Mouse (Mus musculus) forebrain, embryonic 10.5 days (tissue): ENCODE measurements around the gene Kcnd3. TPM values are rescaled to one million over a fixed set of nuclear protein-coding genes. Genes with fewer than 3 reads are reported as not detected.

Experiments used
- DNase-seq: peaks from one replicate; pipeline ENCODE4 v3.0.0-alpha.2; 2017; ENCODE audit warnings: low spot score; ENCODE audit errors: extremely low spot score
- H3K27ac ChIP-seq: fragments of 300-500 bp; sonication (generic); 2 replicates; pipeline ENCODE4 v1.5.1; 2016; ENCODE audit warnings: mild to moderate bottlenecking
- H3K27me3 ChIP-seq: fragments of 300-500 bp; sonication (generic); 2 replicates; pipeline ENCODE4 v1.6.1; 2016; ENCODE audit warnings: mild to moderate bottlenecking; ENCODE audit not compliant: poor library complexity, severe bottlenecking
- H3K36me3 ChIP-seq: fragments of 300-500 bp; sonication (generic); replicated peaks from 2 replicates; pipeline ENCODE4 v1.6.1; 2016; ENCODE audit warnings: mild to moderate bottlenecking, moderate library complexity
- H3K4me1 ChIP-seq: fragments of 300-500 bp; sonication (generic); 2 replicates; pipeline ENCODE4 v1.6.1; 2016
- H3K4me3 ChIP-seq: fragments of 300-500 bp; sonication (generic); 2 replicates; pipeline ENCODE4 v1.5.1; 2016; ENCODE audit warnings: mild to moderate bottlenecking, moderate library complexity
- H3K9me3 ChIP-seq: fragments of 300-500 bp; sonication (generic); 2 replicates; pipeline ENCODE4 v1.6.1; 2016; ENCODE audit warnings: mild to moderate bottlenecking, moderate library complexity
- WGBS: fragments of 180-500 bp; shearing (Covaris S2); methylation state at CpG from one replicate; pipeline ENCODE4 v1.1.7; 2016; 5-methylcytosine and 5-hydroxymethylcytosine counted together
- polyA plus RNA-seq: library from polyadenylated mRNA; unstranded; fragments of >200 nt; fragmentation: Nextera tagmentation; extraction: Ambion mirVana; gene quantifications from 2 replicates; pipeline ENCODE4 v1.2.1, GENCODE M21; 2016

Kcnd3 gene
- 0.21 and 0.31 TPM in 2 replicates for polyA plus RNA-seq

DNA sequence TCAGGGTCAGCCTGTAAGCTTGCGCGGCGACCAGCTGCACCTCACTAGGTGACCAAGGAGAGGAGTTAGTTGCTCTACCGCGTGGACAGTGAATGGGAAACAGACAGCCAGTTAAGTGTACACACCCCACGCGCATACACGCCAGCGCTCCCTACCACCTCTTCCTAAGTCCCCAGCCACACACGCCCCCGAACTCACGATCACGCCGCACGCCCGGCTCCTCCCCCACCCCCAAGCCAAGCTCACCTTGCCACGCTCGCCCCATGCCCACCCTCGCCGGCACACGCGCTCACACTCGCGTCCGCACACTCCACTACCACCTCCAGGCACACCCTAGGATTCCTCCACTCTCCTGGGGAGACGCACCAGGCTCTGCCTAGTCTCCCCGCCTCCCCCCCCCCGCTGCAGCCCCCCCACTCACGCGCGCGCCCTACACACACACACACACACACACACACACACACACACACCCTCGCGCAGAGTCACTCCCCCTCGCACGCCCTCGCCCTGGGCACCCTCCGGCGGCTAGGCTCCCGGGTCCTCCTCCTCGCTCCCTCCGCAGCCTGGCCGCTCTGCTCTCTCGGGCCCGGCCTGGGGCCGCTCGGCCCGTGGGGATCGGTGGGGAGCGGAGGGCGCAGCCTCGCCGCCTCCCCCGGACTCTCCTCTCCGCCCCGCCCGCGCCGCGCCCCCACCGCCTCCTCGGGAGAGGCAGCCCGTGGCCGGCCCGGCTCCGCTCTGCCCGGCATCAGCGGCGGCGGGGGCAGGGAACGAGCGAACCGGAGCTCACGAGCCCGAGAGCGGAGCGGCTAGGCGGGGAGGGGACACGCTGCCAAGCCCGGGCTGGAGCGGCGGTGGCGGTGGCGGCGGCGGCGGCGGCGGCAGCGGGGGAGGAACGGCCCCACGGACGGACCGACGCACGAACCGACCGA lies at the start of gene Kcnd3:
Kcnd3 (plus strand) TSS at position 704 of the 929 bp plus-strand sequence.
- H3K4me1 ChIP-seq: peaks cover 34% of the 10 kb centered on the region
- H3K9me3 ChIP-seq: no peaks in the 10 kb centered on the region
- peaks cover 80% of the 10 kb centered on the region for H3K27me3 ChIP-seq
- H3K27ac ChIP-seq: peak within 1 kb of the TSS; percentile 84
- 1% methylated on average over 79 of the region's 98 CpGs for WGBS
- no peaks in the 10 kb centered on the region for H3K36me3 ChIP-seq
- H3K4me3 ChIP-seq: peak within 1 kb of the TSS; percentile 76
- peak; percentile 42 for DNase-seq

DNA sequence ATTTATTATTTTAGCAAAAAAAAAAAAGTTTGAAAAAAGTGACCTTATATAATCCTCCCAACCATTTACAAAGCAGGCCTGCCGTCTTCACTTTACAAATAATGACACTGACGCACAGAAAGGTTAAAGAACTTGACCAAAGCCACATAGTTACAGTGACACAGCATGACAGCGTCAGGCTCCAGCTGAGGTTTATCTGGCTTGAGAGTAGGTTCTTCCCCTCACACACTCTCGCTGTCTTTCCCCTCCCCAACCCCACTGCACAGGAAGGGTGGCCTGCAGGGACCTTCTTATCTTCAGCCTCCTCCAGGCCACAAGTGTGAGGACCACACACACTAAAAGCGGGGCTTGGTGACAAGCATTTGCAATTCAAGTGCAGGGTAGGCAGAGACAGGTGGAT lies 49.5 kb upstream of the Kcnd3 start:
- no peak for DNase-seq
- 82% methylated on average over 5 of the region's 5 CpGs for WGBS
- Histone ChIP-seq H3K36me3 (no peaks in the 10 kb centered on the region), H3K9me3 (no peaks in the 10 kb centered on the region), H3K27me3 (no peaks in the 10 kb centered on the region), H3K4me1 (peaks cover 12% of the 10 kb centered on the region), H3K4me3 (no peak overlapping the region), H3K27ac (no peak overlapping the region)

- peak; percentile 21 for DNase-seq
- WGBS: 68% methylated on average over 5 of the region's 5 CpGs
Observed at GRCm38 (mm10) chr3:105403410-105404076, 48.6 kb upstream of the Kcnd3 start.

DNA sequence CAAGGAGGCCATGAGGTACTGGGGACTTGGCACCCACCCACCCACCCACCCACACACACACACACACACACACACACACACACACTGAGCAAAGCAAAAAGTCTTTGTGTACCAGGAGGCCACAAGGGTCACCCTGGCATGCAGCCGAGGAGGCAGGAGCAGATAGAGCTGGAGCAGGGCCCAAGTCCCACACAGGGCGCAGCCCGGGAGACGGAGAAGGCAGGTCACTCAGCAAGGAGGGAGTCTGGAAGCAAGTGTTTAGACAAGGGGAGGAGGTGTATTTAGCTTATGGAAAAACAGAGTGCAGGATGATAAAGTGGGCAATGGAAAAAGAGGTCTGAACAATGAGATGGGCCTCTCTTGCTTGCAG lies 48.1 kb upstream of the Kcnd3 start:
- Histone ChIP-seq H3K4me3 (no peak overlapping the region), H3K9me3 (no peaks in the 10 kb centered on the region), H3K27me3 (no peaks in the 10 kb centered on the region), H3K4me1 (peaks cover 24% of the 10 kb centered on the region), H3K36me3 (no peaks in the 10 kb centered on the region), H3K27ac (0 out of 2 replicates have a peak overlapping the region, but pooled peaks have one; percentile 35)
- no peak for DNase-seq
- WGBS: 89% methylated on average over 4 of the region's 4 CpGs

More at GRCm38 (mm10) chr3:105403410-105404076, 48.6 kb upstream of the Kcnd3 start:
- no peak overlapping the region for H3K4me3 ChIP-seq
- no peaks in the 10 kb centered on the region for H3K36me3 ChIP-seq
- 0 out of 2 replicates have a peak overlapping the region, but pooled peaks have one; percentile 35 for H3K27ac ChIP-seq
- no peaks in the 10 kb centered on the region for H3K9me3 ChIP-seq
- H3K27me3 ChIP-seq: no peaks in the 10 kb centered on the region
- H3K4me1 ChIP-seq: peaks cover 20% of the 10 kb centered on the region

DNA sequence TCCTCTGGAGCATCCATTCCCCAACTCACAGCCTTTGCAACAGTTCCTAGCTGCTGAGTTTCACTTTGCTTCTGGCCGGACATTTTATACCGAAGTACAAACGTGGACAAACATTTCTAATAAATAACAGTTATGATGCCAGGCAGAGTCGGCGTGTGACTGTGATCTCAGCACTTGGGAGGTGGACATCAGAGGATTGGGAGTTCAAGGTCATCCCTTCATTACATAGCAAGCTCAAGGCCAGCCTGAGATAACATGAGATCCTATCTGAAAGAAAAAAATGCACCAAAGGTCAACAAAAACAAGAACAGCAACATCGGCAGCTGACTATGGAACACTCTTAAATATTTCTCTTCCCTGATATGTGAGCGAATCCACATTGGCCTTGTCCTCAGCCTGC lies 46.6 kb upstream of the Kcnd3 start:
- WGBS: 91% methylated on average over 7 of the region's 7 CpGs
- no peaks in the 10 kb centered on the region for H3K27me3 ChIP-seq

DNA sequence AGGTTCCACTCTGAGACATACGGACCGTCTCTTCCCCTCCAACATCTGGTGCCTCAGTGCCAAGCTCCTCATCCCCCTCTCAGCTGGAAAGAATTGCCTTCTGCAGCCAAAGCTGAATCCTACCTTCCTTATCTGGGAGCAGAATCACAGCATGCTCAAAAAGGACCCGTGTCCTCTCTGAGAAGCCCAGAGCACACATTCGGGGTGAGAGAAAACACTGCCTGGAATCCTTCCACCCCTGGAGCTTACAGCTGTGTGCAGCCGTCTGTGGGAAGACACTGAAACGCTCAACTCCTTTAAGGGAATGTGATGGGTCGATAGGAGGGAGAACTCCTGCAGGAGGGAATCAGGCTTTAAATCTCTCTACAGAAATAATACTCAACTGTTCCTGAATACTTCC lies 46.1 kb upstream of the Kcnd3 start:
- 65% methylated on average over 7 of the region's 7 CpGs for WGBS
- H3K4me3 ChIP-seq: no peak overlapping the region
- H3K27ac ChIP-seq: no peak overlapping the region

More for the DNA sequence above, 46.6 kb upstream of the Kcnd3 start:
- no peaks in the 10 kb centered on the region for H3K9me3 ChIP-seq
- H3K36me3 ChIP-seq: no peaks in the 10 kb centered on the region
- no peak overlapping the region for H3K4me3 ChIP-seq
- no peak overlapping the region for H3K27ac ChIP-seq
- DNase-seq: no peak
- H3K4me1 ChIP-seq: peaks cover 24% of the 10 kb centered on the region

DNA sequence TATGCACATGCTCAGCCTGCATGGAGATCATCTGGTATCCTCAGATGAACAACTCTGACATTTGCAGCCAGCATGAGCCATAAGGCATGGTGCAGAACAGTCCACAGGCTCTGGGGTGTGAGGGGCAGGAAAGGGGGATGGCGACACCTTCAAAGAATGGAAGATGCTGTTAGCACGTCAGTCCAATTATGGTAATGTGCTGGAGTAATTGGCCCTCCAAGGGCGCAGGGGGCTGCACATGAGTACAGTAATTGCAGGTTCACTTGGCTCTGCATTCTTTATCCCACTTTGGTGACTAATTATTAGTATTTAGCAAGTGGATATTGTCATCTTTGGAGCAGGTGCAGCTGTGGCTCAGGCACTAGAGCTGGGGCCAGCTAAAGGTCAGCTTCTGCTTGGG lies 43.9 kb upstream of the Kcnd3 start:
- Histone ChIP-seq H3K36me3 (no peaks in the 10 kb centered on the region), H3K9me3 (no peaks in the 10 kb centered on the region), H3K4me1 (peaks cover 23% of the 10 kb centered on the region), H3K27me3 (no peaks in the 10 kb centered on the region), H3K4me3 (no peak overlapping the region), H3K27ac (no peak overlapping the region)
- DNase-seq: no peak
- WGBS: 62% methylated on average over 3 of the region's 3 CpGs

More for the DNA sequence above, 46.1 kb upstream of the Kcnd3 start:
- H3K4me1 ChIP-seq: peaks cover 24% of the 10 kb centered on the region
- no peaks in the 10 kb centered on the region for H3K27me3 ChIP-seq
- no peaks in the 10 kb centered on the region for H3K36me3 ChIP-seq
- DNase-seq: no peak
- H3K9me3 ChIP-seq: no peaks in the 10 kb centered on the region

- Histone ChIP-seq H3K27me3 (no peaks in the 10 kb centered on the region), H3K27ac (no peak overlapping the region), H3K4me3 (no peak overlapping the region), H3K4me1 (peaks cover 14% of the 10 kb centered on the region), H3K9me3 (no peaks in the 10 kb centered on the region), H3K36me3 (no peaks in the 10 kb centered on the region)
- 97% methylated on average over 5 of the region's 5 CpGs for WGBS
- DNase-seq: no peak
Observed at GRCm38 (mm10) chr3:105410810-105411209, 41.3 kb upstream of the Kcnd3 start.

GRCm38 (mm10) chr3:105411776-105412175 lies 40.4 kb upstream of the Kcnd3 start:
- Histone ChIP-seq H3K4me3 (no peak overlapping the region), H3K36me3 (no peaks in the 10 kb centered on the region), H3K27ac (no peak overlapping the region), H3K27me3 (no peaks in the 10 kb centered on the region), H3K4me1 (peaks cover 14% of the 10 kb centered on the region), H3K9me3 (no peaks in the 10 kb centered on the region)
- 86% methylated on average over 4 of the region's 4 CpGs for WGBS
- DNase-seq: no peak

DNA sequence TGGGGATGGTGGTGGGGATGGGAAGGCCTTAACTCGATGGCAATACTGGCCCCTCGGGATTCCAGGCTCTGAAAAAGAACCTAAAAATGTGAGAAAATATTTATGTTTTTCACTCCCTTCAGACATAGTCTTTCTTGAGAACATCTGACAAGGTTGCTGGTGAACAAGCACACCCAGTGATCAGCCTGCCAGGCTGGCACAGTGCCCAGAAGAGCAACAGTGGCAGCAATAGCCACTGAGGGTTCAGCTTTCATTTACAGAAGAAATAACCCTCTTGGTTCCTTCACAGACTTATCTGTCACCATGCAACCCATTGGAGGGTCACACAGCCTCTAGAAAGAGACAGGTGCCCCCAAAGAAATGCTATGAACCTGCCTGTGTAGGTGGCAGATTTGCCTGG lies 39.9 kb upstream of the Kcnd3 start:
- no peaks in the 10 kb centered on the region for H3K27me3 ChIP-seq
- H3K27ac ChIP-seq: no peak overlapping the region
- 88% methylated on average over 2 of the region's 2 CpGs for WGBS
- H3K4me3 ChIP-seq: no peak overlapping the region
- peaks cover 14% of the 10 kb centered on the region for H3K4me1 ChIP-seq
- no peaks in the 10 kb centered on the region for H3K9me3 ChIP-seq
- H3K36me3 ChIP-seq: no peaks in the 10 kb centered on the region
- DNase-seq: no peak

DNA sequence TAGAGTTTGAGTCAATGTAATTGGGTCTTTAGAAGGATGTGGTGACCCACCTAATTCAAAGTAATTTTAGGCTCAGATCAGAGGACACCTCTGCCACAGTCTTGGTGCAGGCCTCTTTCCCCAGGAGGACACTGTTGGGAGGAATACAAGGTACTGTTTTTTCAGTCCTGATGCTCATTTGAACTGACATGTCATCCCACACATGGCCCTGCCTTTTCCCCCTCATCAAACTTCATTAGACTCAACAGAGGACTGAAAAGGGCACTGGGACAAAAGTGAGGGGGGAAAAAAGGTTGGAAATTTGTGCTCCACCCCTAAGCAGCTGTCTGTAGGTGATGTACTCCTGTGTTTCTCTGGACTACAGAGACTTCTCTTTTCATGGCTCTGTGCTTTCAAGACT lies 39.4 kb upstream of the Kcnd3 start:
- Histone ChIP-seq H3K27ac (no peak overlapping the region), H3K9me3 (no peaks in the 10 kb centered on the region), H3K27me3 (no peaks in the 10 kb centered on the region), H3K36me3 (no peaks in the 10 kb centered on the region), H3K4me1 (peaks cover 12% of the 10 kb centered on the region), H3K4me3 (no peak overlapping the region)
- DNase-seq: no peak

GRCm38 (mm10) chr3:105418441-105418840 lies 33.7 kb upstream of the Kcnd3 start:
- WGBS: 100% methylated on average over 1 of the region's 1 CpGs
- H3K27ac ChIP-seq: no peak overlapping the region

GRCm38 (mm10) chr3:105422391-105422790 lies 29.7 kb upstream of the Kcnd3 start:
- no peaks in the 10 kb centered on the region for H3K36me3 ChIP-seq
- no peaks in the 10 kb centered on the region for H3K27me3 ChIP-seq
- H3K9me3 ChIP-seq: peaks cover 5% of the 10 kb centered on the region; the same call in 1 of the 2 replicates
- peaks cover 7% of the 10 kb centered on the region; the same call in 1 of the 2 replicates for H3K4me1 ChIP-seq
- no peak overlapping the region for H3K4me3 ChIP-seq
- no peak for DNase-seq
- no peak overlapping the region for H3K27ac ChIP-seq

More at GRCm38 (mm10) chr3:105418441-105418840, 33.7 kb upstream of the Kcnd3 start:
- H3K9me3 ChIP-seq: peaks cover 5% of the 10 kb centered on the region; the same call in 1 of the 2 replicates
- no peak overlapping the region for H3K4me3 ChIP-seq
- no peaks in the 10 kb centered on the region for H3K4me1 ChIP-seq
- no peaks in the 10 kb centered on the region for H3K27me3 ChIP-seq
- no peaks in the 10 kb centered on the region for H3K36me3 ChIP-seq
- DNase-seq: no peak
